Mouse (Mus musculus) lung, postnatal 25 days (tissue): Measurements from ENCODE around the gene Pxn.

Experiments
- DNase-seq: peaks from one replicate; pipeline ENCODE4 v3.0.0; 2022; ENCODE audit warnings: low spot score

Gene Pxn

DNA sequence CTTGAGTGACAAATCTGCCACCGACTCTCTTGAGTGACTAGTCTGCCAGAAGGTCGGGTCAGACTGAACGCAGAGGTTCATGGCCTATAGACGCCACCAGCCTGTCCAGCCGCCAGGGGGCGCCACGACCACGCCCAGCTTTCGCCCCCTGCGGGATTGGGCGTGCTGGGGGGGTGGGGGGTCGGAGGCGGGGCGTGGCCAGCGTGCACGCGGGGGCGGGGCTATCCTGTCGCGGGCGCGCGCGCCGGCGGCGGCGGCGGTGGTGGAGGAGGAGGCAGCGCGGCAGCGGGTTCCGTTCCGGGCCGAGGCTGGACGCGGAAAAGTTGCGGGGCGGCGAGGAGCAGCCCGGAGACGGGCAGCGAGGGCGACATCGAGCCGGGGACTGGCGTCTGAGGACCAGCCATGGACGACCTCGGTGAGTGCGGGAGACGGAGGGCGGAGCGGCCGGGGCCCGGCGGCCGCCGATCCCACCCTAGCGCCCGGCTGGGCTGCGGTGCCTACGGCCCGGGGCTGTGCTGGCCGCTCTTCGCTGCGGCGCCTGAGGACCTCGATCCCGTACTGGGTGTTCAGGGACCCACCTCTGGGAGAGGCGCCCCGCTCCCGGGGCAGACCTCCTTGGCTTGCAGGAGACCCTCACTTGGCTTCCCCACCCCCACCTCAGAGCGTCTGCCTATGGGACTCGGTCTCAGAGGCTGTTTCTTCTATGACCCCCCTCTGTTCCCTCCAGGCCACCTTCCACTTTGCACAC is at the start of gene Pxn:
Pxn (plus strand) TSS at position 223 of the 748 bp plus-strand sequence.
- DNase-seq, result peak; percentile 92

DNA sequence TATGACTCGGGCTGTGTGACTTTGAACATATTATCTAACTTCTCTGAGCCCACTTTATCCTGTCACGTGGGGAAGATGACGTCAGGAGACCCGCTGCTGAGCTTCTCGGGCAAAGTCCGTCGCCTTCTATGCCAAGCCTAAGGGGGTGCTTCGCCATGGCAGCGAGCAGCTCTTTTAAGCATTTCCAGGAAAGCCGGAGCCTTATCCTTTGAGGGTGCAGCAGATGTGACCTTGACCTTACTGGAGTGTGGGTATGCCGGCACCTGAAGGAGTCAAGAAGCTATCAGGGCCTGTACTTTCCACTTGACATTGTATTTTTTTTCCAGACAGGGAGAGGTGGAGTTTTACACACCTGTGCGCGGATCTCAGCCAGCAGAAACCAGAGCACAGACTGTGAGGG is 47.6 kb upstream of the Pxn start:
- no peak for DNase-seq

DNA sequence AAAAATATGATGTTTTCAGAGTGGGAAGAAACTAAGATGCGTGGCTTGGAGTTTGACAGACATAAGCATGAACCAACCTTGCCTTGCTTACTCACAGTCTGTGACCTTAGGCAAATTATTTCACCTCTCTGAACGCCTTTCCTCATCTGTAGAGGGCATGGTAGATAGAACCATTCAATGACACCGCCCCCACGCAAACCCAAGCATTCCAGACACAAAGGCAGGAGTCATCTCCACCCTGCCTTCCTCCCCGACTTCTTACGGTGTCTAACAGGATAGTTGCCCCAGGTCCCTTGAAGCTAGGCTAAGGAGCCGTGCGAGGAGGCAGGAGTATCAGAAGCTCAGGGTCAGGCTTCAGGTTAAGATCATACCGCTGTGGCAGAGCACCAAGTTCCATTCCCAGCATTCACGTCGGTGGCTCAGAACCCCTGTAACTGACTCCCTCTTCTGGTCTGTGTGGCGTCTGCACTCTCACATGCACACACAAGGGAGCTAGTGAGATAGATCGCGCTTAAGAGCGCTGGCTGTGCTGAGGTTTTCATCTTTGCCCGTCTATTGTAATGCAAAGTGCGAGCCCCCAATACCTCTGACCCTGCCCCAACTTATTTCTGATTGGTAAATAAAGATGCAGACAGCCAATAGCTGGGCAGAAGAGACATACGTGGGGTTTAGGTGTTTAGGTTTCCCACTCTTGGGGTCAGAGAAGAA is 41.9 kb upstream of the Pxn start:
- DNase-seq, result no peak

DNA sequence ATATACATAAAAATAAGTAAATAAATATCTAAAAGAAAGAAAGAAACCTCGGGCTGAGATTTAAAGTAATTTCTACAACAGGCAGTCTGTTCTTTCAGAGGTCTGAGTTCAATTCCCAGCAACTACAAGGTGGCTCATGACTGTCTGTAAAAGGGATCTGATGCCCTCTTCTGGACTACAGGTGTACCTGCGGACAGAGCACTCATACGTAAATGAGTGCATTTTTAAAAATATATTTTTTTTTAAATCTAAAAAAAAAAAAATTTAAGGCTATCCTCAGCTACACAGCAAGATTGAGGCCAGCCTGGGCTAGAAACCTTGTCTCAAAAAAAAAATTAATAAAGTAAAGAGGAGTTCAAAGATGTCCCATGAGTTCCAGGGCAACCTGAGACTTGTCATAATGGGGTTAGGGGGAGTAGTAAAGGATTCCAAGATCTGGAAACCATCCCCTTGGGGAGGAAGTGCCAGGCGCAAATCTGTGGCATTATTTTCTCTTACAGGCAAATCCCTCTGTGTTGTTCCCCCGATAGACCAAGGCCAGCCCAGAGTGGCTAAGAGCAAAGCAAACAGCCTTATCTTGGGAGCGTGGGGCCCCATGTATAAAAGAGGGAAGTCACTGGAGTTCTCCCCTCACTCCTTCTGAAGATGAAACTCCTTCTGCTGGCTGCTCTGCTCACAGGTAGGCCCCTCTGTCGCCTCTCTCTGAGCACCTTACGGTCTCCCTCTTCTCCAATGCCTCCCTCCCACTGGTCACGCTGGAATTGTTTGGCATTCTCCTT is 40.6 kb upstream of the Pxn start, which contains the start of gene Pla2g1b:
Pla2g1b (plus strand) TSS at position 621 of the 779 bp plus-strand sequence.
- DNase-seq, result peak; percentile 29

DNA sequence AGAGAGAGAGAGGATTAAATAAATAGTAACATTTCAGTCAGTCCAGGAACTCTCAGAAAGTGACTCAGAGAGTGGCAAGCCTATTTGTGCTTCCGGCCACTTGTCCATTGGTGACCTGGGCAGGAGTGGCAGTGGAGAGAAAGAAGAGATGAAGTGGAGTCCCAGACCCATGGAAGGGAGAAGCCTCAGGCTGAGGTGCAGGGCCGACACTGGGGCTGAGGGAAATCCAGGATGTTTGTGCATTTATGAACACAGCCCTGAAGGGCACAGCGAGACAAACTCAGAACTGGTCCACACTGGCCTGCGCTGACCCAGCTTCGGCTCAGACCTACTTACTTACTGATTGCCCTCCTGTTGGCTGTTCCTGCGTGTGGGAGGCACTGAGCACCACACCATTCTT is 36.7 kb upstream of the Pxn start:
- DNase-seq, result peak; percentile 79

- DNase-seq, result peak; percentile 40
These were observed 35.5 kb upstream of the Pxn start for GRCm38 (mm10) chr5:115470766-115471531.

- no peak for DNase-seq
These were observed 33.3 kb upstream of the Pxn start for GRCm38 (mm10) chr5:115473191-115473590.

GRCm38 (mm10) chr5:115474174-115474828 is 32.2 kb upstream of the Pxn start:
- no peak for DNase-seq

GRCm38 (mm10) chr5:115475337-115476106 is 31.0 kb upstream of the Pxn start:
- no peak for DNase-seq

DNA sequence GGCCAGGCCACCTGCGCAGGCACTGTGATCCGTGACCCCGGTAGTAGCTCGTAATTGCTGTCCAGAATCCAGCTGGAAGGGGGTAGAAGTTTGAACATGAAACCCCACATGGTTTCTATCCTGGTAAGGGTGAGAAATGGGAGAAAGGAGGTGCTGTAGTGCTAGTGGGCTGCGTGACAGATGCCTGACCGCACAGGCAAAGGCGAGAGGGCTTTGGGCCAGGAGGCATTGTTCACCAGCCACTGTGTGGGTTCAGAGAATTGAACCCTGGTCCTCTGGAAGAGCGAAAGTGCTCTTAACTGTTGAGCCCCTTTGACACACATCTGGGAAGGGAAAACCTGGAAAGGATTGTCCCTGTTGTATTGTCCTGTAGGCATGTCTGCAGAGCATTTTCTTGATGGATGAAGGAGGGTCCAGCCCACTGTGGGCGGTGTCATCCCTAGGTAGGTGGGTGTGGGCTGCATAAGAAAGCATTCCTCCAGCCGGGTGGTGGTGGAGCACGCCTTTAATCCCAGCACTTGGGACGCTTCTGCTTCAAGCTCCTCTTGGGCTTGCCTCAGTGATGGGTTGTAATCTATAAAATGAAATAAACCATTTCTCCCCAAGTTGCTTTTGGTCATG is 30.3 kb upstream of the Pxn start:
- DNase-seq, result no peak

DNA sequence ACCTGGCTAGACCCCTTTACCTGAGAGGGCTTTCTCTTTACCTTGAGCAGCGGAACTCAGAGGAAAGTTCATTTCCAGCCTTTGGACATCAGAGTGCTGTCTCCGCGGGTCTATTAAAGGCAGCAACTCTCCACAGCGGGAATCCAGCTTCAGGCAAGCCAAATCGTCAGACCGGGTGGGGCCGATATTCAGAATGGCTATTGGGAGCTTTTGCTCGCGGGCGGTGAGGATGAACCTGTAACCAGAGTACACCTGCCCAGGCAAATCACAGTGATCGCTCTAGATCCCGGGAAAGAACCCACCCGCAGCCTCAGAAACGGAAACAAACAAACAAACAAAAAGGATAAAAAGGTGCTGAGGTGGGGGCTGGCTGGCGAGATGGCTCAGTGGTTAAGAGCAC is 26.9 kb upstream of the Pxn start:
- no peak for DNase-seq

DNA sequence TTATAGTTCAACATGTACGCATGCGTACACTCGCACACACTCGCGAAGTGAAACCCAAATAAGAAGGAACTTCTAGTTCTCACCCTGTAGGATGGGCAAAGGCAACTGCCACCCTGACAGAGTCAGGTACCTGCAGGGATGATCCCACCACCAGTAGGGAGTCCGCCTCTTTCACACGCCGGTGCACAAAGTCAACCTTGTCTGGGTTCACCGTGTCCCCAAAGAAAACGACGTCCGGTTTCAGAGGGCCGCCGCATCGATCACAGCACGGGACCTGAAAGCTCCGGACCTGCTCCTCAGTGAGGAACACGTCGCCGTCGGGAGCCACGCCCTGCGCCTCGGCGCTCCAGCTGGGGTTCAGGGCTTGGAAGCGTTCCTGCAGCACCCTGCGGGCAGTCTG is 26.4 kb upstream of the Pxn start:
- no peak for DNase-seq

- no peak for DNase-seq
These were observed 23.8 kb upstream of the Pxn start for GRCm38 (mm10) chr5:115482390-115483265.

DNA sequence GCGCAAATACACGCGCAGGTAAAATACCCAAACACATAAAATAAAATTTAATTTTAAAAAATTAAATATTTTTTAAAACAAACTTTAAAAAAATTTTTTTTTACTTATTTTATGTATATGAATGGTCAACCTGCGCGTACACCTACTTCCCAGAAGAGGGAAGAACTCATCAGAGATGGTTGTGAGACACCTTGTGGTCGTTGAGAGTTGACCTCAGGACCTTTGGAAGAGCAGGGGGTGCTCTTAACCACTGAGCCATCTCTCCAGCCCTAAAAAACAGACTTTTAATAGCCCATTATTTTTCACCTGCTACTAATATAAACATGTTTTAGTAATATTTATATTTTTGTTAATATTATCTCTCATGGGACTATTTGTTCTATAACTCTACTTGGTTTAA is 23.1 kb upstream of the Pxn start:
- no peak for DNase-seq

DNA sequence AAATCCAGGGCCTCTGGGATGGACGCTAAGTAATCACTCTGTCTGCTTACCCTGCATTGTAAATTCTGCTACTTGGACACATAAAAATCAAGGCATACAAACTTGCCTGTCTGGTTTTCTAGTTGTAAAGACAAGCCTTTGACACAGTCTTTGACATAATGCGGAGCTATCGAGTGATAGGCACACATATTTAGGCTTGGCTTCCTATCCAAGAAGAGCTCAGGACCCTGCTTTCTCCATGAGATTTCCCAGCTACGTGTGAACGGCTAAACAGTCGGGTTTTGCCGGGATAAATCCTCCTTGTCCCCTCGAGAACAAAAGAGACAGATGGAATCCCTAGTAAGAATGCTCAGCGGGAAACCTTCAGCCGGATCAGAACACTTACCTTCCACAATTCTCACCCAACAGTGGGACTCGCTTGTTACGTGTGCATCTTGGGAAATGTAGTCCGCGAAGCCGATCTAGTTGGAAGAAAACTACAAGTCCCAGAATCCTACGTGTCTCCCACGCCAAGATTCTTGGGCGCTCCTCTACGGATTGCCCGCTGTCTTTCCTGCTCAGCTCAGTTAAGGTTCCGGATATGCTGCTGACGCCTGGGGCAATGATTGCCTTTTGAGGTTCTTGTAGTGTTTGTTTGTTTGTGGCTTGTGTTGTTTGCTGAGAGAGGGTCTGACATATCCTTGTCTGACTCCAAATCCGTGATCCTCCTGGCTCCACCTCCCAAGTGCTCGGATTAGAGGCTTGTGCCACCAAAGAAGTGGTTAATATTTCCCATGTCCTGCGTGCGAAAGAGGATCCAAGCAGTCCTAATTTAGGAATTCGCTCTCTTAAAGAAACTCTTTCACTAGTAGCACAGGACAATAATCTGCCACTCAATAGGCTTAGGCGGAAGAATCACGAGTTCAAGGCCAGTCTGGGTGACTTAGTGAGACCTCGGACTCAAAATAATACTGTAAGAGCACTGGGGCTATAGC is 22.2 kb upstream of the Pxn start, which contains the start of gene Sirt4:
Sirt4 (minus strand) TSS at position 779 of the 974 bp plus-strand sequence.
- DNase-seq, result peak; percentile 94

GRCm38 (mm10) chr5:115484996-115485395 is 21.5 kb upstream of the Pxn start:
- DNase-seq, result no peak

DNA sequence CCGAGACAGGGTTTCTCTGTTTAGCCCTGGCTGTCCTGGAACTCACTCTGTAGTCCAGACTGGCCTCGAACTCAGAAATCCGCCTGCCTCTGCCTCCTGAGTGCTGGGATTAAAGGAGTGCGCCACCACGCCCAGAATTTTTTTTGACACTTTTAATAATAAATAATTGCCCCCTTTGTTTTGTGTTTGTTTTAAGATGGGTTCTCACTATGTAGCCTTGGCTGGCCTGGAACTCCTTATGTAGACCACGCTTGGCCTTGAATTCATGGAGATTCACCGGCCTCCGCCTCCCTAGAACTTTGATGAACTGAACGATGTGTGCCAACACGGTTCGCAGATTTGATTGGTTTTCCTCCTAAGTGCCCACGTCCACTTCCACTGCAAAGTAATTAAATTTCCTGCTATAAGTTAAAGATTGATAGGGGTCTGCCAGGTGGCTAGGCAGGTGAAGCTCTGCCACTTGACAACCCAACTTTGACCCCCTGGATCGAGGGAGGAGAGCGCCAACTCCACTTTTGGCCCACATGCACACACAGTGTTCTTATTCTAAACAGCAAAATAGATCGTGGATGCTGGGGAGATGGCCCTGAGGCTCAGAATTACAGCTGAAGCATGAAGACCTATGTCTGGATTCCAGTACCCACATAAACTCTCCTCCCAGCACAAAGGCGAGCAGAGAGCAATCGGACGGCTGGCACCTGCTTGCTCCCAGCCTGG is 20.8 kb upstream of the Pxn start:
- DNase-seq, result no peak
